Mouse (Mus musculus) bone marrow, adult 2 months (tissue): ENCODE results near the gene Serpind1. TPM values are rescaled to one million over a fixed set of nuclear protein-coding genes. Genes with fewer than 3 reads are reported as not detected.
A peak's percentile ranks its signal among the peaks of the same experiment; 100 is the strongest.

Source experiments
- H3K27ac ChIP-seq: fragments of 200-500 bp; 2 replicates; pipeline ENCODE4 v1.5.1; 2012; ENCODE audit warnings: low read depth, mild to moderate bottlenecking, control low read depth, inconsistent platforms, low read length; ENCODE audit not compliant: control insufficient read depth, poor library complexity, insufficient read depth
- H3K4me1 ChIP-seq: fragments of 200-500 bp; 2 replicates; pipeline ENCODE4 v1.6.1; 2011; ENCODE audit warnings: low read length; ENCODE audit not compliant: control insufficient read depth, insufficient read depth
- H3K4me3 ChIP-seq: fragments of 200-500 bp; replicated peaks from 2 replicates; pipeline ENCODE3; 2011; ENCODE audit warnings: mild to moderate bottlenecking, low read depth, low read length, control low read depth; ENCODE audit not compliant: control insufficient read depth
- CTCF ChIP-seq: fragments of 200-500 bp; IDR thresholded peaks from 2 replicates; pipeline ENCODE4 v1.5.1; 2011; ENCODE audit warnings: low read length, control low read depth; ENCODE audit not compliant: control insufficient read depth, insufficient read depth
- POLR2A ChIP-seq: fragments of 200-500 bp; IDR thresholded peaks from 2 replicates; pipeline ENCODE4 v1.6.1; 2011; ENCODE audit warnings: low read depth, mild to moderate bottlenecking, control low read depth, low read length, borderline replicate concordance; ENCODE audit not compliant: control insufficient read depth
- WGBS: fragments of 180-500 bp; shearing (Covaris S2); methylation state at CpG from one replicate; pipeline ENCODE4 v1.1.7; 2018; 5-methylcytosine and 5-hydroxymethylcytosine counted together
- polyA plus RNA-seq: library from polyadenylated mRNA; stranded (reverse); fragments of >200 nt; gene quantifications from 2 replicates; pipeline ENCODE4 v1.2.4, GENCODE M21; 2011; ENCODE audit warnings: low replicate concordance; ENCODE audit not compliant: missing spikeins, insufficient read depth, insufficient read length

The Serpind1 gene
- polyA plus RNA-seq: 0.63 and 2.3 TPM in 2 replicates

DNA sequence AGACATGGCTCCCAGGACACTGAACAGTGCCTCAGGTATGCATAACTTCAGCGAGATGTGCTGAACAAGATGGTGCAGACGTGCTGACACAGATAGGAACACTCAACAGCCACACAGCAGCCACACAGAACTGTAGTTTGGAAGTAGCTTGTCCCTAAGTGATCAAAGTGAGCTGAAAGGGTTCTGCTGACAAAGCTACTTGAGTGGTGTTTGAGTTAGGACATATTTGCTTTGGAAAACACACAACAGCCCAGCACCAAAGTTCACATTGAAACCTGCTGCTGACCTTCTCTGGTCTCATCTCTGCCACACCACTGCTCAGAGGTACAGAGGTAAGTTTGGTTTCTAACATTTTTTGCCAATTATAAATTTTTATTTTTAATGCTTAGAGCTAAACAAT, at the start of gene Serpind1:
TSS of gene Serpind1 (plus strand) at position 256 of the 400 bp plus-strand sequence.
- no peak within 1 kb of the TSS for H3K27ac ChIP-seq
- TF ChIP-seq POLR2A (no peak), CTCF (no peak)
- H3K4me3 ChIP-seq: no peak within 1 kb of the TSS
- WGBS: 78% methylated on average over 2 of the region's 2 CpGs
- no peaks in the 10 kb centered on the region for H3K4me1 ChIP-seq

DNA sequence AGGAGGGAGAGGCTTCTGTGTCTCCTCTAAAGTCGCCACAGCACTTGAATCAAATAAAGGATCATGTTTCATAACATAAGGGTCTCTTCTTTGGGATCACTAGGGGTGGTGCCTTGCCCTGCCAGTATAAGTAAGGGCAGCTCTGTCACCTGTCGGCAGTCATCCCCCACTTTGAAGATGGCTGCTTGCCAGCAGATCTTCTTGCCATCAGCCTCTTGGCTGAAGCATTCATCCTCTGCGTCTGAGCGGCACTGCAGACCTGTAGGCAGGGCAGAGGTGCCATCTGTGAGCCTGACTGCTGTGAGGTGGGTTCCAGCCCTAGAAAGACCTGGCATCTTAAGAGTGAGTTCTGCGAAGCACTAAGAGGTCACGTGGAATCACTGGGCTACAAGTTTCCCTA, 48.0 kb upstream of the Serpind1 start:
- no peaks in the 10 kb centered on the region for H3K4me1 ChIP-seq
- 86% methylated on average over 6 of the region's 6 CpGs for WGBS
- no peak for TF ChIP-seq CTCF
- no peak for TF ChIP-seq POLR2A
- no peak overlapping the region for H3K27ac ChIP-seq
- no peak overlapping the region for H3K4me3 ChIP-seq

DNA sequence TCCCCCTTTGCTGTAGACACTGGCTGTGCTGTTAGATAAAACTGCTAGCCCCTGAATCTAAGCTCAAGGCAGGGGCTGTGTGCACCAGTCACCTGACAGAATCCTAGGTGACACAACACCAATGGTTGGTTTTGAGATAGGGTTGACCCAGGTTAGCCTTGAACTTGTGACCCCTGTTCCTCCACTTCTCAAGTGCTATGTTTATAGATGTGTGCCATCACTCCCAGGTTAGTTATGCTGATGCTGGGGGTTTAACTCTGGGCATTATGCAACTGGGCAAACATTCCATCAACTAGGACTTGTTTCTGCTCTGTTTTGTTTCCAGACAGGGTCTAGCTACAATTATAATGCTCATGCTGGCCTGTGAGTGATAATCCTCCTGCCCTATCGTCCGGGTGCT, 44.1 kb upstream of the Serpind1 start:
- TF ChIP-seq POLR2A (no peak), CTCF (no peak)
- H3K4me1 ChIP-seq: no peaks in the 10 kb centered on the region
- H3K27ac ChIP-seq: no peak overlapping the region
- H3K4me3 ChIP-seq: no peak overlapping the region
- 87% methylated on average over 2 of the region's 2 CpGs for WGBS

DNA sequence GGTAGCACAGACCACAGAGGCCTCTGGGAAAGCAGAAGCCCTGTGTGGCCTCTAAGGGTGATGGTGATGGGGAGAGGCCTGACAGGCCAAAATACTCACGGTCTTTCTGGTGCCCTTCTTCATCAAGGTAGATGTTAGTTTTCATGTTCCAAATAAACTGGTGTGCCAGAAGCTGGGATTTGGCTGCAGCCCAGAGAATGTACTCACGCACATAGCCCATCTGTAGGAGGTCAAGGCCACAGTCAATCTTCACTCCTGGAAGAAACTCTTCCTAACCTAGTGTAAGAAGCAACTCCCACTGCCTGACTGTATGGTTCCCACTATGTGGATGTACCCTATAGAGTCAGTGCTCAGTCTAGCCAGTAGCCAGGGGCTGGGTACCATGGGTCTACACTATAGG, 40.2 kb upstream of the Serpind1 start:
- Histone ChIP-seq H3K27ac (no peak overlapping the region), H3K4me1 (no peaks in the 10 kb centered on the region), H3K4me3 (no peak overlapping the region)
- 92% methylated on average over 2 of the region's 2 CpGs for whole genome bisulfite sequencing
- TF ChIP-seq POLR2A: no peak
- TF ChIP-seq CTCF: no peak

DNA sequence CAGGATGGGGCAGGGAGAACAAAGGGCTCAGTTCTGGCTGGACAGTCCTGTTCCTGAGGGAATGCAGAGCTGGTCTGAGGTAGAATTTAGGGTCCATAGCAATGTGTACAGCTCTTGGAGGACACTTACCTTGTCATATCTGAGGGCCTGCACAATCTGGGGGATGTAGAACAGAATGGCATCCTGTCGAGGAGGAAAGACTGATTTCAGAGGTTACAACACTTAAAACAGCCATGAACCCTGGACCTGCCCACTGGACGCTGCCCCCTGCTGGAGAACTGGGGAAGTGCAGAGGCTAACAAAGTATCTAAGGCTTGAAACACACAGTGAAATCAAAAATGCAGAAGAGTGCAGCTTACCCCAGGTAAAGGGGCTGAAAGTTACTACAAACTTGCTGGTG, 38.4 kb upstream of the Serpind1 start:
- TF ChIP-seq CTCF (peak; percentile 94), POLR2A (no peak)
- H3K4me3 ChIP-seq: no peak overlapping the region
- WGBS: 0% methylated on average over 2 of the region's 2 CpGs
- H3K27ac ChIP-seq: no peak overlapping the region
- H3K4me1 ChIP-seq: no peaks in the 10 kb centered on the region

DNA sequence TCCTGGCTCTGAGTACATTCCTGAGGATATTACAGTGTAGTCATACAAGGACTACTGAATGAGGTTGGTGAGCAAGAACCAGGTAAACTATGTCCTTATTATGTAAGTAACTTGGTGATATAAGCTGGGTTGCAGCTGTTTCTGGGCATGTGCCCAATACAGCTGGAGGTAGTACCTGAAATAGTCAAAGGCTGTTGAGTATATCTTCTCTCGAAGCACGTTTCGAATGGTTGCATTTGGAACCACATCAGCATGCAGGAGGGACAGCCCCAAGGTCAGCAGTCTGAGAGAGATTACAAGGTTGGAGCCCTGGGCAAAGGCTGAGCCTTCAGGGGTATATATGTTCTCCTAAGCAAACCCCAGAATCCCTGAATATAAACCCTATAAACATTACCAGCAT, 30.4 kb upstream of the Serpind1 start:
- no peak for TF ChIP-seq CTCF
- TF ChIP-seq POLR2A: no peak
- Histone ChIP-seq H3K4me1 (peaks cover 3% of the 10 kb centered on the region; the same call in 1 of the 2 replicates), H3K27ac (no peak overlapping the region), H3K4me3 (no peak overlapping the region)
- WGBS: 93% methylated on average over 3 of the region's 3 CpGs

DNA sequence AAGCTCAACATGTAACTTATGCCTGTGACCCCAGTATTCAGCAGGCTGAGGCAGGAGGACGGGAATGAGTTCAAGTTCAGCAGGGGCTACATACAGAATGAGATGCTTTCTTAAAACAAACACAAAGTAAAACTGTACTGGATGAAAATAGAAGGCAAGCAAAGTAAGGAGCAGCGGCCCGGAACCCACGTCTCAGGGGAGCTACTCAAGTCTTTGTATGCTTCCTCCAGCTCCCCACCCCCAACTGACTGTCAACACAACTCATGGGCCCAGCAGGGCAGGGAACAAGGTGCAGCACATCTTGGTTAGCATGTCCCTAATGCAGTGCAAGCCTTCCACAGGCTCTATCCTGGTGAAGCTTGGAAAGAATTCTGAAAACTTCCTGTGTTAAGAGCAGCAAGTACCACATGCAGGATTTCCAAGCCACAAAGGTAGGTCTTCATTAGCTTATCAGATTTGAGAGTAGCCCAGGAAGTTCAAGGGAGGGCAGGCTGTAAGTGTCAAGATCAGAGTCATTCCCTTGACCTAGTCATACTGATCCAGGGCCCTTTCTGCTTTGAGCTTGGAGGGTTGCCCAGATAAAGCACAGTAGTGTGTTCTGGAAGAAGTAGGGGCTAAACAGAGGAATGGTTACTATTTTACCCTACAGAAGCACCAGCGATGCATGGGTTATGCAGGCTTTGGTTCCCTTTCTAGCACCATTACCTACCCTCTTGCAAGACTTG, 27.5 kb upstream of the Serpind1 start:
- TF ChIP-seq POLR2A (no peak), CTCF (no peak)

DNA sequence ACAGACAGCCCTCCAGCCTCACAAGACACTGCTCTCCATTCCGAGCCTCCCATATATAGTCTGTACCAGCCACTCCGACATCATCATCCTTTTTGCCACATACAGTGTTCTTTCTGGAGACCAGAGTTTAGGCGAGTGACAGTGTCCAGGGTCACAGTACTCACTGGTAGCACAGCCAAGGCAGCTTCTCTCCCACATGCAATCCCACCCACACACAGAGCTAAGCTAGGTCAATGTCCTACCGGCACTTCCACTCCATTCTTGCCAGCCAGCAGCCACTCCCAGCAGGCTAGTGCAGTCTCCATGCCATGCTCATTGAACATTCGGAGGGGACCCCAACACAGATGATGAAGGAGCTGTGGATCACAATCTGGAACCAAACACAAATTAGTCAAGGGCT, 23.7 kb upstream of the Serpind1 start:
- H3K4me1 ChIP-seq: peaks cover 3% of the 10 kb centered on the region; the same call in 1 of the 2 replicates
- TF ChIP-seq CTCF (no peak), POLR2A (no peak)
- WGBS: 88% methylated on average over 5 of the region's 5 CpGs
- H3K4me3 ChIP-seq: no peak overlapping the region
- H3K27ac ChIP-seq: no peak overlapping the region

More for the DNA sequence above, 27.5 kb upstream of the Serpind1 start:
- 81% methylated on average over 5 of the region's 5 CpGs for WGBS
- Histone ChIP-seq H3K4me3 (no peak overlapping the region), H3K27ac (no peak overlapping the region), H3K4me1 (peaks cover 3% of the 10 kb centered on the region; the same call in 1 of the 2 replicates)

DNA sequence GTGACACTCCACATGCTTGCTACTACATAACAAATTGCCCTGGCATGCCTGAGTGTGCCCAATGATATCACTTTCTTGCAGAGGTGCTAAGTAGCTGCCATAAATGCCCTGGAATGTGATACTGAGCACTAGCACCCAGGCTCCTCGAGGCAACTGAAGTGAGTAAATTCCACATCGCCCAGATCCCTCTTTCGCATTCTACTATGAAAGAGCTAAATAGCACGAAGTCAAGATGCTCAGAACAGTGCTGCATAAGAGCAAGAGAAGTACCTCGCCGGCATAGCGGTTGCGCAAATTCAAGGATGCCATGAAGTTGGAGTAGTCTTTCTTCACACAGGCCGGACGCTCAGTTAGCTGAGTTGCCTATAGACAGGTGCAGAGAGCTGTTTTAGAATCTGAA, 22.1 kb upstream of the Serpind1 start:
- H3K4me1 ChIP-seq: no peaks in the 10 kb centered on the region
- TF ChIP-seq POLR2A: no peak

More for the DNA sequence above, 22.1 kb upstream of the Serpind1 start:
- no peak overlapping the region for H3K4me3 ChIP-seq
- WGBS: 89% methylated on average over 10 of the region's 10 CpGs
- H3K27ac ChIP-seq: no peak overlapping the region
